Mouse (Mus musculus) E14TG2a.4 (cell line): ENCODE measurements around the gene Stox2.

ENCODE experiments used
- H3K27me3 ChIP-seq: 2 replicates; pipeline ENCODE4 v1.6.1; 2014; ENCODE audit warnings: low read length, control low read depth; ENCODE audit not compliant: insufficient read depth
- H3K36me3 ChIP-seq: 2 replicates; pipeline ENCODE4 v1.6.1; 2014; ENCODE audit warnings: low read length, control low read depth; ENCODE audit not compliant: insufficient read depth
- H3K4me1 ChIP-seq: replicated peaks from 2 replicates; pipeline ENCODE4 v1.6.1; 2014; ENCODE audit warnings: low read depth, low read length, control low read depth
- H3K4me3 ChIP-seq: replicated peaks from 2 replicates; pipeline ENCODE4 v1.5.1; 2014; ENCODE audit warnings: mild to moderate bottlenecking, low read length
- H3K9me3 ChIP-seq: 2 replicates; pipeline ENCODE4 v1.6.1; 2014; ENCODE audit warnings: low read length, control low read depth
- CTCF ChIP-seq: conservative IDR thresholded peaks from 2 replicates; pipeline ENCODE4 v1.5.1; 2014; ENCODE audit warnings: low read length
- NANOG ChIP-seq: IDR thresholded peaks from 2 replicates; pipeline ENCODE4 v1.6.1; 2014; ENCODE audit warnings: borderline replicate concordance, low read length, mixed read lengths
- POU5F1 ChIP-seq: IDR thresholded peaks from 2 replicates; pipeline ENCODE4 v1.6.1; 2014; ENCODE audit warnings: low read length, borderline replicate concordance

Stox2 gene

GRCm38 (mm10) chr8:47242207-47243004, 203.8 kb downstream of the Stox2 start:
- TF ChIP-seq NANOG (no peak), POU5F1 (no peak)
- H3K9me3 ChIP-seq = no peaks in the 10 kb centered on the region
- H3K27me3 ChIP-seq = peaks cover 6% of the 10 kb centered on the region
- 0 out of 2 replicates have a peak overlapping the region, but pooled peaks have one; percentile 17 for H3K4me3 ChIP-seq
- peaks cover 33% of the 10 kb centered on the region for H3K4me1 ChIP-seq
- no peaks in the 10 kb centered on the region for H3K36me3 ChIP-seq

- Histone ChIP-seq H3K36me3 (no peaks in the 10 kb centered on the region), H3K4me1 (peaks cover 33% of the 10 kb centered on the region), H3K9me3 (no peaks in the 10 kb centered on the region), H3K27me3 (peaks cover 6% of the 10 kb centered on the region), H3K4me3 (no peak overlapping the region)
- no peak for TF ChIP-seq POU5F1
- no peak for TF ChIP-seq NANOG
- no peak for TF ChIP-seq CTCF
Observed at GRCm38 (mm10) chr8:47241421-47242078, 204.6 kb downstream of the Stox2 start.

GRCm38 (mm10) chr8:47240871-47241270, 205.3 kb downstream of the Stox2 start:
- H3K27me3 ChIP-seq = peaks cover 6% of the 10 kb centered on the region
- no peaks in the 10 kb centered on the region for H3K36me3 ChIP-seq
- TF ChIP-seq NANOG (no peak), CTCF (no peak), POU5F1 (no peak)
- no peak overlapping the region for H3K4me3 ChIP-seq
- no peaks in the 10 kb centered on the region for H3K9me3 ChIP-seq
- peaks cover 33% of the 10 kb centered on the region for H3K4me1 ChIP-seq

- peaks cover 33% of the 10 kb centered on the region for H3K4me1 ChIP-seq
- peaks cover 6% of the 10 kb centered on the region for H3K27me3 ChIP-seq
- TF ChIP-seq POU5F1 (no peak), NANOG (no peak), CTCF (no peak)
- no peaks in the 10 kb centered on the region for H3K36me3 ChIP-seq
- no peaks in the 10 kb centered on the region for H3K9me3 ChIP-seq
- H3K4me3 ChIP-seq = no peak overlapping the region
Observed at GRCm38 (mm10) chr8:47240266-47240665, 205.9 kb downstream of the Stox2 start.

GRCm38 (mm10) chr8:47232081-47232480, 214.1 kb downstream of the Stox2 start:
- H3K4me1 ChIP-seq = peaks cover 31% of the 10 kb centered on the region
- no peak; the same call in 1 of the 2 replicates for TF ChIP-seq NANOG
- no peak for TF ChIP-seq CTCF
- TF ChIP-seq POU5F1 = no peak
- no peaks in the 10 kb centered on the region for H3K36me3 ChIP-seq
- no peak overlapping the region for H3K4me3 ChIP-seq
- no peaks in the 10 kb centered on the region for H3K9me3 ChIP-seq
- no peaks in the 10 kb centered on the region for H3K27me3 ChIP-seq

GRCm38 (mm10) chr8:47230057-47230456, 216.1 kb downstream of the Stox2 start:
- no peaks in the 10 kb centered on the region for H3K27me3 ChIP-seq
- no peak overlapping the region for H3K4me3 ChIP-seq
- TF ChIP-seq CTCF = no peak
- TF ChIP-seq NANOG = no peak
- no peak for TF ChIP-seq POU5F1

GRCm38 (mm10) chr8:47221851-47222250, 224.3 kb downstream of the Stox2 start:
- Histone ChIP-seq H3K27me3 (no peaks in the 10 kb centered on the region), H3K4me3 (no peak overlapping the region), H3K9me3 (no peaks in the 10 kb centered on the region), H3K36me3 (no peaks in the 10 kb centered on the region), H3K4me1 (peaks cover 59% of the 10 kb centered on the region)
- TF ChIP-seq NANOG (peak; percentile 50; the same call in 1 of the 2 replicates), CTCF (no peak)

More at GRCm38 (mm10) chr8:47230057-47230456, 216.1 kb downstream of the Stox2 start:
- Histone ChIP-seq H3K9me3 (no peaks in the 10 kb centered on the region), H3K4me1 (peaks cover 39% of the 10 kb centered on the region), H3K36me3 (no peaks in the 10 kb centered on the region)

GRCm38 (mm10) chr8:47221191-47221590, 225.0 kb downstream of the Stox2 start:
- no peak for TF ChIP-seq CTCF
- no peak for TF ChIP-seq POU5F1
- no peak for TF ChIP-seq NANOG
- no peaks in the 10 kb centered on the region for H3K9me3 ChIP-seq
- no peaks in the 10 kb centered on the region for H3K36me3 ChIP-seq
- H3K4me1 ChIP-seq = peaks cover 59% of the 10 kb centered on the region
- H3K27me3 ChIP-seq = no peaks in the 10 kb centered on the region
- H3K4me3 ChIP-seq = no peak overlapping the region
